Mouse (Mus musculus) kidney, postnatal 0 days (tissue): ENCODE measurements around the gene Slc35e3. TPM values are rescaled to one million over a fixed set of nuclear protein-coding genes. Genes with fewer than 3 reads are reported as not detected.

Experiments
- ATAC-seq: fragments of 200-750 bp; cut with Nextera tagmentation; replicated peaks from 2 replicates; pipeline ENCODE4 v1.8.0; 2017; ENCODE audit warnings: low read depth, moderate number of reproducible peaks, moderate TSS enrichment, moderate library complexity; ENCODE audit not compliant: low FRiP score
- DNase-seq: peaks from one replicate; pipeline ENCODE4 v3.0.0-alpha.2; 2016; ENCODE audit warnings: low spot score
- H3K27ac ChIP-seq: fragments of 300-500 bp; sonication (generic); 2 replicates; pipeline ENCODE4 v1.5.1; 2014; ENCODE audit warnings: mild to moderate bottlenecking
- H3K27me3 ChIP-seq: fragments of 300-500 bp; sonication (generic); 2 replicates; pipeline ENCODE4 v1.6.1; 2014; ENCODE audit warnings: low read length, mixed read lengths; ENCODE audit not compliant: insufficient read depth
- H3K36me3 ChIP-seq: fragments of 300-500 bp; sonication (generic); 2 replicates; pipeline ENCODE4 v1.6.1; 2014; ENCODE audit warnings: low read length, mixed read lengths; ENCODE audit not compliant: insufficient read depth
- H3K4me1 ChIP-seq: fragments of 300-500 bp; sonication (generic); replicated peaks from 2 replicates; pipeline ENCODE4 v1.6.1; 2014; ENCODE audit warnings: antibody characterized with exemption, low read length, mixed read lengths; ENCODE audit not compliant: insufficient read depth
- H3K4me2 ChIP-seq: fragments of 300-500 bp; sonication (generic); 2 replicates; pipeline ENCODE4 v1.6.1; 2014; ENCODE audit warnings: mild to moderate bottlenecking, low read length, moderate library complexity, mixed read lengths
- H3K4me3 ChIP-seq: fragments of 300-500 bp; sonication (generic); replicated peaks from 2 replicates; pipeline ENCODE4 v1.5.1; 2014; ENCODE audit warnings: low read depth, low read length
- H3K9ac ChIP-seq: fragments of 300-500 bp; sonication (generic); 2 replicates; pipeline ENCODE4 v1.6.1; 2014; ENCODE audit warnings: low read depth, low read length
- H3K9me3 ChIP-seq: fragments of 300-500 bp; sonication (generic); replicated peaks from 2 replicates; pipeline ENCODE4 v1.6.1; 2016; ENCODE audit warnings: low read length, inconsistent platforms, mixed read lengths
- CTCF ChIP-seq: IDR thresholded peaks from 2 replicates; pipeline ENCODE4 v1.5.1; 2016; ENCODE audit warnings: antibody characterized with exemption, low read depth, mild to moderate bottlenecking, moderate library complexity
- WGBS: fragments of 180-500 bp; shearing (Covaris S2); extraction: QIAGEN DNeasy Blood & Tissue Kit; methylation state at CpG from one replicate; pipeline ENCODE4 v1.1.7; 2014; 5-methylcytosine and 5-hydroxymethylcytosine counted together
- polyA plus RNA-seq: library from polyadenylated mRNA; unstranded; fragments of >200 nt; fragmentation: Nextera tagmentation; extraction: Ambion mirVana; gene quantifications from 2 replicates; pipeline ENCODE4 v1.2.1, GENCODE M21; 2015

Slc35e3 gene
- polyA plus RNA-seq, 1 experiment from 2014 or later, result 13.1 TPM

- Histone ChIP-seq H3K4me3 (no peak overlapping the region), H3K4me1 (no peaks in the 10 kb centered on the region), H3K27ac (no peak overlapping the region), H3K27me3 (no peaks in the 10 kb centered on the region), H3K9ac (no peak overlapping the region), H3K9me3 (no peaks in the 10 kb centered on the region), H3K36me3 (peaks cover 61% of the 10 kb centered on the region; the same call in 1 of the 2 replicates), H3K4me2 (no peak overlapping the region)
- DNase-seq (no peak), ATAC-seq (no peak)
- WGBS, result 96% methylated on average over 17 of the region's 17 CpGs
- TF ChIP-seq CTCF, result no peak
These were observed 31.5 kb upstream of the Slc35e3 start for GRCm38 (mm10) chr10:117777501-117778327.

GRCm38 (mm10) chr10:117777103-117777470 lies 30.9 kb upstream of the Slc35e3 start:
- 100% methylated on average over 3 of the region's 3 CpGs for WGBS
- DNase-seq, result no peak

GRCm38 (mm10) chr10:117776281-117777102 lies 30.3 kb upstream of the Slc35e3 start:
- ATAC-seq, result no peak
- Histone ChIP-seq H3K9ac (no peak overlapping the region), H3K4me2 (no peak overlapping the region), H3K27me3 (no peaks in the 10 kb centered on the region), H3K4me3 (no peak overlapping the region), H3K27ac (no peak overlapping the region), H3K4me1 (no peaks in the 10 kb centered on the region), H3K36me3 (peaks cover 60% of the 10 kb centered on the region; the same call in 1 of the 2 replicates), H3K9me3 (no peaks in the 10 kb centered on the region)
- no peak for DNase-seq
- TF ChIP-seq CTCF, result no peak
- WGBS, result 91% methylated on average over 12 of the region's 12 CpGs

More at GRCm38 (mm10) chr10:117777103-117777470, 30.9 kb upstream of the Slc35e3 start:
- H3K27ac ChIP-seq, result no peak overlapping the region
- no peak overlapping the region for H3K9ac ChIP-seq
- H3K4me2 ChIP-seq, result no peak overlapping the region
- H3K4me3 ChIP-seq, result no peak overlapping the region
- H3K4me1 ChIP-seq, result no peaks in the 10 kb centered on the region
- no peaks in the 10 kb centered on the region for H3K27me3 ChIP-seq
- no peak for TF ChIP-seq CTCF
- H3K36me3 ChIP-seq, result peaks cover 63% of the 10 kb centered on the region; the same call in 1 of the 2 replicates
- no peaks in the 10 kb centered on the region for H3K9me3 ChIP-seq
- ATAC-seq, result no peak

GRCm38 (mm10) chr10:117775401-117776144 lies 29.4 kb upstream of the Slc35e3 start:
- no peak for DNase-seq
- no peak for ATAC-seq
- Histone ChIP-seq H3K27me3 (no peaks in the 10 kb centered on the region), H3K36me3 (peaks cover 61% of the 10 kb centered on the region; the same call in 1 of the 2 replicates), H3K9me3 (no peaks in the 10 kb centered on the region), H3K4me1 (no peaks in the 10 kb centered on the region), H3K9ac (no peak overlapping the region), H3K4me2 (no peak overlapping the region), H3K27ac (no peak overlapping the region), H3K4me3 (no peak overlapping the region)
- no peak for TF ChIP-seq CTCF
- WGBS, result 81% methylated on average over 6 of the region's 6 CpGs

GRCm38 (mm10) chr10:117774817-117775120 lies 28.6 kb upstream of the Slc35e3 start:
- Histone ChIP-seq H3K9ac (no peak overlapping the region), H3K27me3 (no peaks in the 10 kb centered on the region), H3K4me2 (no peak overlapping the region), H3K9me3 (no peaks in the 10 kb centered on the region), H3K27ac (no peak overlapping the region), H3K4me3 (no peak overlapping the region), H3K36me3 (peaks cover 66% of the 10 kb centered on the region; the same call in 1 of the 2 replicates), H3K4me1 (no peaks in the 10 kb centered on the region)
- WGBS, result 91% methylated on average over 1 of the region's 1 CpGs
- no peak for ATAC-seq
- no peak for DNase-seq
- no peak for TF ChIP-seq CTCF
